Mouse (Mus musculus): Measurements from ENCODE around the gene Gm10563.
"Not testable (repeated sequence)": the region's sequence is repeated elsewhere in the genome, so short reads cannot be mapped to it uniquely, and the experiment has no call there.

Gene Gm10563

DNA sequence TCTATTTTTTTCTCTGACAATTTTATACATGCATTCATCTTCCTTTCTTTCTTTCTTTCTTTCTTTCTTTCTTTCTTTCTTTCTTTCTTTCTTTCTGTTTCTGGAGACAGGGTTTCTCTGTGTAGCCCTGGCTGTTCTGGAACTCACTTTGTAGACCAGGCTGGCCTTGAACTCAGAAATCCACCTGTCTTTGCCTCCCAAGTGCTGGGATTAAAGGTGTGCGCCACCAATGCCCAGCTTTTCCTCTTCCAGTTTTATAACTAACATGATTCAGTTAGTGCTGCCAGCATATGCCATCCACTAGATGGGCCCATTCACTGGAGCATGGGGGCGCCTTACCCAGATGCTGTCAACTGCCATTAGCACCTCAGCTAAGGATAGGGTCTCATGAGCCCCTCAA, at the start of gene Gm10563:
Gene Gm10563, minus strand, starts transcription at position 101 of the 400 bp plus-strand sequence.
- DNase-seq = not testable (repeated sequence)

DNA sequence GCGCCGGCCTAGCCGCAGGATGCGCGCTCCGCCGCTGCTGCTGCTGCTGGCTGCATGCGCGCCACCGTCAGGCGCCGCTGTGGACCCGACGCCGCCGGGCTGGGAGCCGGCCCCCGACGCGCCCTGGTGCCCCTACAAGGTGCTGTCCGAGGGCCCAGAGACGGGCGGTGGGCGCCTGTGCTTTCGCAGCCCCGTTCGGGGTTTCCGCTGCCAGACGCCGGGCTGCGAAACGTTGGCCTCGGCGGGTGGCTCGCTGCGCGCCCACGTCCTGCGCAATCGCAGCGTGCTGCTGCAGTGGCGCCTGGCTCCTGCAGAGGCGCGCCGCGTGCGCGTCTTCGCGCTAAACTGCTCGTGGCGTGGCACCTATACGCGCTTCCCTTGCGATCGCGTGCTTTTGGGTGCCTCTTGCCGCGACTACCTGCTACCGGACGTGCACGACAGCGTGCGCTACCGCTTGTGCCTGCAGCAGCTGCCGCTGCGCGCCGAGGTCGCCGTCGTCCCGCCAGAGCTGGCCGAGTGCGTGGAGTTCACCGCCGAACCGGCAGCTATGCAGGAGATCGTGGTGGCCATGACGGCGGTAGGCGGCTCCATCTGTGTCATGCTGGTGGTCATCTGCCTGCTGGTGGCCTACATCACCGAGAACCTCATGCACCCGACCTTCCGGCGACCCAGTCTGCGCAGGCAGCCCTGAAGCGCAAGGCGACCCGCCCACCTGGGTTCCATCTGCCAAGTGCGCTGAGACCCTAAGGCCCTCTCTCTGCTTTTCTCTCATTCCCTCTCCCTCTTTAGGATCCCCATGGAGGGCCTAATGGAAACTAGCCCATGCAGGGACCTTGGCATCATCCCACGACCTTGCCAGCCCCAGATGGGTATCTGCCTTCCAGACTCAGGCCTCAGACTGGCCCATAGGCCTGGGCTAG, 49.5 kb upstream of the Gm10563 start:
- DNase-seq = peak; percentile 73 to 79

DNA sequence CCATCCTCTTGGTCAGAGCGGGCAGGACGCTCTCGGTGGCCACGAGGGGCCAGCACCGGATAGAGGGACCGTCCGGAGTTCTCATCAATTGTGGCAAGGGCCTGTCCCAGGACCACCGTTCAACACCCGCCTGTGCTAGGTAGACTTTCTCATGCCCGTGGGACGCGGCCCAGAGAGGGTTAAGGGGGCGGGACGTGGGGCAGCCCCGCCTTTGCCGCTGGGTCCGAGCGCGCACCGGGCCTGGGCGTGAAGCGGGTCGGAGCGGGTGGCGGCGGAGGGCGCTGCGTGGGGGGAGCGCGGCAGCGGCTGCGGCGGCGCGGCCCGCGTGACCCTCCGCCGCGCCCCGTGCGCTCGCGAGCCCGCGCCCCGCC, 48.9 kb upstream of the Gm10563 start, which contains the start of gene Fndc10:
Gene Fndc10, plus strand, starts transcription at position 232 of the 371 bp plus-strand sequence.
- peak; percentile 70 to 71 for DNase-seq

DNA sequence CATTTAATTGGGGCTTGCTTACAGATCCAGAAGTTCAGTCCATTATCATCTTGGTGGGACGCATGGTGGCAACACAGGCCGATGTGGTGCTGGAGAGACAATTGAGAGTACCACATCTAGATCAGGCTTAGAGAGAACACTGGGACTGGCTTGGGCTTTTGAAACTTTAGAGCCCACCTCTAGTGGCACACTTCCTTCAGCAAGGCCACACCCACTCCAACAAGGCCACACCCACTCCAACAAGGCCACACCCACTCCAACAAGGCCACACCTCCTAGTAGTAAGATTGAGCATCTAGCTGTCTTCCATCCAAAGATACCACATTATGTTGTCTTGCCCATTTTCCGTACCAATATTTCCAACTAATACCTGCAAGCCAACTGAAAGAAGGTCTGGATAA, 47.2 kb upstream of the Gm10563 start:
- peak; percentile 54 to 66 for DNase-seq

DNA sequence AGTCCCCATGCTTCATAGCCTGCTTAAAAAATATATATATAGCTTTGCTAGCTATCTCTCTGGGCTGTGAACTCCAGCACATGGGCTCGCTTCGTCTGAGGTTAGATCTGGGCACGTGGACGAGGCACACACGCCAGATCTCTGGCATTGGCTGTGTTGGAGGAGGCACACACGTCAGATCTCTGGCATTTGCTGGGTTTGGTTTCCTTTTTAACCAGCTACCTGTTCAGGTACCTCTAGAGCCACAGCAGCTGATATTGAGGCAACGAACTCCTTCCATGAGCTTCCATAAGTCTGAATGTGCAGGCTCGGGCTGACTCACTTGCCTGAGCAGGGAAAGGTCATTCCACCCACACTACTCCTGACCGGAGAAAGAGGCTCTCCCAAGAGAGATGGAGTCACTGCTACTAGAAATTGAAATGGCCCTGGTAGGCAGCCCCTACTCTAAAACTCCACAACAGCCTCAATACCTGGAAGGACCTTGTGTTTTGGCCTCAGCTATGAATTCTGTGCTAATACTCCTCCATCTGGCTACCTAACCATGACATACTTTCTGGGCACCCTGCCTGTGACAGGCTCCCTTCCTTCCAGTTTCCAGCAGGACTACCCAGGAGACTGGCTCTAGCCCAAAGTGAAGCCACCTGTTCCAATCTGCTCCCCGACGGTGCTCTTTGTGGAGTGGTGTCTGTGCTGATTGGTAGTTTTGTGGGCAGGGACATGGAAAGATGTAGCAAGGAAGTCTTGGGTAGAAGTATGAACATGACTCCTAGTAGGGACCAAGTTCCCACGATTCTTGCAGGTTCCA, 45.6 kb upstream of the Gm10563 start:
- DNase-seq = no peak

DNA sequence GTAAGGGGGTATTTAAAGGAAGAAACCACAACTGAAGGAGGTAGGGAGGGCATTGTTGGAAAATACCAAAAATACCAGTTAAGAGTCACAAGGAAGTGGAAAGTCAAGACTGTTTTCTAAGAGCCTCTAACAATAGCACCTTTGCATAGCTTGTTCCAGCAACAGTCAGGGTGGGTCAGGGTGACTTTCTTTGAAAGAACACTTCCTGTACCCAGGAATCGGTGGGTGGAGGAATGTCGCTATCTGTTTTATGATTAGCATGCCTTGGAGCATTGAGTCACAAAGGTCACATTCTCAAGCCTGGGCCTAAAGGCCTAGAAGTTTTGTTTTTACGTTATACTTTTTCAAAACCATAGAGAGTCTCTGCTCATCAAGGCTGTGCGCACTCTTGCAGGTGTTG, 42.6 kb upstream of the Gm10563 start:
- DNase-seq = not testable (repeated sequence)

DNA sequence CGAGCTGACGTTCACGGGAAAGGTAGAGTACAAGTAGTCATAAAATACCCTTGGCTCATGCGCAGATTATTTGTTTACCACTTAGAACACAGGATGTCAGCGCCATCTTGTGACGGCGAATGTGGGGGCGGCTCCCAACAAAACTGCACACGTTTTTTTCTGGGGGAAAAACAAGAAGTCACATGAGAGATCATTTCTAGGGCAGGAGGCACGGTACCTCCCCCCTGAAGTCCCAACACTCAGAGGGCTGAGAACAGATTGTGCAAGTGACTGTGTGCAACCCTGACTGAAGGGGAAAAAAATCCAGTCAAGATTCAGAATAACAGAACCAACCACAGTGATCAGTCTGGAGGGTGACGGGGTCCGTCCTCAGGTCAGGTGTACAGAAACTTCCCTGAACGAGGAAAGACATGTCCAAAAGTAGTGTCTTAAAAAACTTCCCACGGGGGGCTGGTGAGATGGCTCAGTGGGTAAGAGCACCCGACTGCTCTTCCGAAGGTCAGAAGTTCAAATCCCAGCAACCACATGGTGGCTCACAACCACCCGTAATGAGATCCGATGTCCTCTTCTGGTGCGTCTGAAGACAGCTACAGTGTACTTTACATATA, 38.6 kb upstream of the Gm10563 start:
- DNase-seq = not testable (repeated sequence)

DNA sequence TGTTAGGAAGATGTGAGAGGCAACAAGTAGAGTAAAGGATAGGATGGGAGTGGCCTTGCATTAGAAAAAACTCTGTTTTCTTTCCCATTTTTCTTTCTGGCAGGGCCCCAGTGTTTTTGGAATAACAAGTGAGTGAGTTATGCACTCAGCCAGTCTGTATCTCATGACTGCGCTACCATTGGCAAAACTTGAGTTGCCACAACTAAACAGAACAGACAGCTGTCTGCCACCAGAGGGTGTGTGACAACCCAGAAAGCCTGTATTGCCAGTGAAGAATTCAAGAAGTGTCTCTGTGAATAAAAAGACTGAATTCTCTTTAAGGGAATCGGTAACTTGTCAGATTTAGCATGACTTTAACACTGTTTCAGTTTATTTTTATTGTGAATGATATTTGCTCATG, 30.8 kb upstream of the Gm10563 start:
- peak; percentile 45 to 54 for DNase-seq

DNA sequence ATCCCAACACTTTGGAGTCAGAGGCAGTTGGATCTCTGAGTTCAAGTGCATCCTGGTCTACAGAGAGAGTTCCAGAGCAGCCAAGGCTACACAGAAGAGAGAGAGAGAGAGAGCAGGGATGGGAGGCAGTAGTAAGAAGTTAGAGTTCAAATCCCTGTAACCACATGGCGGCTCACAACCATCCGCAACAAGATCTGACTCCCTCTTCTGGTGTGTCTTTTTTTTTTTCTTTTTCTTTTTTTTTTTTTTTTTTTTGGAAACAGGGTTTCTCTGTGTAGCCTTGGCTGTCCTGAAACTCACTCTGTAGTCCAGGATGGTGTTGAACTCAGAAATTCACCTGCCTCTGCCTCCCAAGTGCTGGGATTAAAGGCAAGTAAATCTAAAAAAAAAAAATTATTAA, 26.9 kb upstream of the Gm10563 start:
- DNase-seq = no peak

DNA sequence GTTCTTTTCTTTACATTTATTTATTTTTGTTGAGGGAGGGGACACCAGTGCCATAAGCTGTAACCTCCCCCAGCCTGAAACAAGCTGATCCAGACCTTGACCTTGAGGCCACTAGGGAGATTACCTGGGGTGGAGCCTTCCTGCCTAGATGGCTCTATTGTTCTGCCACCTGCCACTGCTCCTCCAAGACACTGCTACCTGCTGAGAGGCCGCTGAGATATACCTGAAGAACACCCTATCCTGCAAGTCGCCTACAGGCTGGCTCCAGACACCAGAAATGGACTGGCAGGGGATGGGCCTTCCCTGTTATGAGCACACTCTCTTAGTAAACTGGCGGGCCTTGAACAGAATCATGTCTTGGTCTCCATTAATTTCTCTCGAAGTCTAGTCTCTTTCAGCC, 25.0 kb upstream of the Gm10563 start:
- not testable (repeated sequence) for DNase-seq

DNA sequence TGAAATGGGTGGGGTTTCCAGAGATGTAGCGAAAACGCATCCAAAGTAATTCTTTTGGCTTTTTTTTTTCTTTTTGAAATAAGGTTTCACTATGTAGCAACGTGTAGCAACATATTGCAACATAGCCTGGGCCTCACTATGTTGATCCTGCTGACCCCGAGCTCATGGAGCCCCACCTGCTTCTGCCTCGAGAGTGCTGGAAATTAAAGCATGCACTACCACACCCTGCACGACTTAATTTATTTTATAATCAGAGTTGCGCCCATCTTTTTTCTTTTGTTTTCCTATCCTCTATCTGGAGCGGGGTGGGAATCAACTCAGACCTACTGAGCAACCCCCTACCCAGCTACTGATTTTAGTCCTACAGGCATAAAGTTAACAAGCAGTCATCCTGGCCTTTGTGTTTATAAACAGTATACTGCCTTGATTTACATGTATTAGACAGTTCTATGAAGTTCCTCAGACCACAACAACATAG, 24.4 kb upstream of the Gm10563 start:
- DNase-seq = no peak

DNA sequence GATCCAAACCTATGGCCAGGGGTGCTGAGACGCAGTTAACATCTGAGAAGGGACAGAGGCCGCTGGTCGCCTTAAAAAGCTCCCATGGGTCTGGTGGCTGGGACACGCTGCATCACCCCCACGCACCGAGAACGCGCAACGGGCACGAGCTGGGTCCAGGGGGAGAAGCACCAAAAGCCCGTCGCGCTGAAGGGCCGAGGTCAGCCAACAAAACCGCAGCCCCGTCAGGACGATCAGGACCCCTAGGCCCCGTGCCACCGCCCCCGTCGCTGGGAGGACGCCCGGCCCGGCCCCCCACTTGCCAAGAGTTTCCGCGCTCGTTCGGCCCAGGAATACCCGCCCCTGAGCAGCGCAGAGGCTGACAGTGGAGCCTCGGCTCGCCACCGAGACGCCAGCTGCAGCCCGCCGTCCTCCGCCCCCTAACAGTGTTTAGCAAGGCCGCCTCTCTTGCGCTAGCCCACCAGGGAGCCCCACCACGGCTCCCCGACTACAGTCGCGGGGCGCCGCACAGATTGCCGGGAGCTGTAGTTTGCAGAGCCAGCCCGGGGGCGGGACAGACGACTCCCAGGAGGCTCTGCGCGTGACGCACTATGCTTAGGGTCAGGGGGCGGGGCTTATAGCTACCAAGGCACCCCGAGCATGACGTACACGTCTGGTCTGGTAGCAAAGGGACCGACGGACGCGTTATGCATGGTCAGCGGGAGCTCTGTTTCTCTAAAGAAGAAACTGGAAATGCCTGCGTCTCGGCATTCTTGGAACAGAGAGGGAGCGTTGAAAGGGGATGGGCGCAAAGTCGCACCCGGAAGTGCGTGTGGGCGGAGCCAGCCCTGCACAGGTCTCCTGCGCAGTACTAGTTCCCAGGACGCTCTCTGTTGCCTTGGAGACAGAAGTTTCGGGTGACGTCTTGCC, 23.7 kb upstream of the Gm10563 start, which contains the start of gene Mib2:
Gene Mib2, minus strand, starts transcription at position 510 of the 909 bp plus-strand sequence.
- peak; percentile 98 for DNase-seq

DNA sequence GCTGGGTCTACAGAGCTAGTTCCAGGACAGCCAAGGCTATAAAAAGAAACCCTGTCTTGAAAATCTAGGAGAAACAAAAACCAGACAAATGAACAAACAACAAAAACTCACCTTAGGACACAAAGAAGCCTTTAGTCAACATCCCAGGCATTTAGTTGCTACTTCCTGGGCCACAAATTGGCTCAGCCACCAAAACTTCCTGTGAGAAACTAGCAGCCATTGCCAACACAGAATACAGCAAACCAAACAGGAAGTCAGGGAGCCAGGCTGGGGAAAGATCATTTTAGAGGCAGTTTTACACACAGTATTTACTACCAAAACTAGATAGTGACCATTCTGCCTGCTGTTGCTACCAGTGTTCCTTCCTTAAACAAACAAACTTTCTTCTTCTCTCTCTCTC, 21.7 kb upstream of the Gm10563 start:
- DNase-seq = no peak

DNA sequence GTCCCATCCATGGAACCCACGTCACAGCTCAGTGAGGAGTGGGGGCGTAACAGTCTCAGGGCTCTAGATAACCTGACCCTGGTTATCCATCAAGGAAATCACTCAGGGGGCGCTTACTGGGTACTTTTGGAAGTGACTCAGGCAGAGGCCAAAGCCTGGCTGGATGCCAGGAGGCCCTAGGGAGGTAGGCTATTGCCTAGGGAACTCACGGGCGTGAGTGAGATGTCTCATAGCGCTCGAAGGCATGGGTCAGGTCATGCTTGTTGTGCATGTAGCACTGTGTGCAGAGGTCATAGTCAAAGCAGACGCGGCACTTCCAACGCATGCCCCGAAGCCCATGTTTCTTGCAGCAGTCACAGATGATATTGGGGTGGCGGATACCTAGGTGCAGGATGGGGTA, 15.4 kb upstream of the Gm10563 start:
- no peak for DNase-seq

DNA sequence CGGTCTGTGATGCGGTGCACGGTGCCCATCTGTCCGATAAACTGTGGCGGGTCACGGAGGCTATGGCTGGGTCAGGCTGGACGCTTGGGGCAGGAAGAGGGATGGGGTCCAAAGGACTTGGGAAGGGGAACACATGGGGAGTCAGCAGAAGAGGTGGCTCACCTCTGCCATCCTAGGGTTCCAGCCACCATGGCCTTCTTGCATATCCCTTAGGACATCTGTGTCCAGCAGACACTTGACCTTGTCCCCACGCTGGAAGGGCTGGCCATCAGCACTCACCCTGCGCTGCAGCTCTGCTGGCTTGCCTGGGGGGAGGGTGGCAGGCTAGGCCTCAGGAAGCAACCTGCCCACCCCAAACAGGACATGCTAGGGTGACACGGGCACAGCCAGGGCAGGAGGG, 13.8 kb upstream of the Gm10563 start:
- DNase-seq = no peak

DNA sequence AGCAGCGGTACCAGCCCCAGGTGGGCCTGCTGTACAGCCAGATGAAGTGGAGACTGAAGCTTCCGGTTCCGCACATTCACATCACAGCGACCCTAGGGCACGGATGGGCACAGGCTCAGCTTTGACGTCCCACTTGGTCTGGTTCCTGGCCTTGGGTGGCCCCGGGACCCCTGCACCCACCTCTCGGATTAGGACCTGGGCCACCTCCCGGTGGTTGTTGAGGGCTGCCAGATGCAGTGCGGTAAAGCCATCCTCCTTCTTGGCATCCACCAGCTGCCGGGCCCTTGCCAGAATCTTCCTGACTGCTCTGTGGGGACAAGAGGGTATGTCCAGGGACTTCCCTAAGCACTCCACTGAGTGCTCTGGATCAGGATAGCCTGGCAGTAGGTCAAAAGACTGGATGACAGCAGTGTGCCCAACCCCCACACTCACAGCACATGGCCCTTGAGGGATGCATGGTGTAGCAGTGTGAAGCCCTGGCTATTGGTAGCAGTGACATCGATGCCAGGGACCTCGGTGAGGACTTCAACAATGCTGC, 11.1 kb upstream of the Gm10563 start:
- no peak for DNase-seq

DNA sequence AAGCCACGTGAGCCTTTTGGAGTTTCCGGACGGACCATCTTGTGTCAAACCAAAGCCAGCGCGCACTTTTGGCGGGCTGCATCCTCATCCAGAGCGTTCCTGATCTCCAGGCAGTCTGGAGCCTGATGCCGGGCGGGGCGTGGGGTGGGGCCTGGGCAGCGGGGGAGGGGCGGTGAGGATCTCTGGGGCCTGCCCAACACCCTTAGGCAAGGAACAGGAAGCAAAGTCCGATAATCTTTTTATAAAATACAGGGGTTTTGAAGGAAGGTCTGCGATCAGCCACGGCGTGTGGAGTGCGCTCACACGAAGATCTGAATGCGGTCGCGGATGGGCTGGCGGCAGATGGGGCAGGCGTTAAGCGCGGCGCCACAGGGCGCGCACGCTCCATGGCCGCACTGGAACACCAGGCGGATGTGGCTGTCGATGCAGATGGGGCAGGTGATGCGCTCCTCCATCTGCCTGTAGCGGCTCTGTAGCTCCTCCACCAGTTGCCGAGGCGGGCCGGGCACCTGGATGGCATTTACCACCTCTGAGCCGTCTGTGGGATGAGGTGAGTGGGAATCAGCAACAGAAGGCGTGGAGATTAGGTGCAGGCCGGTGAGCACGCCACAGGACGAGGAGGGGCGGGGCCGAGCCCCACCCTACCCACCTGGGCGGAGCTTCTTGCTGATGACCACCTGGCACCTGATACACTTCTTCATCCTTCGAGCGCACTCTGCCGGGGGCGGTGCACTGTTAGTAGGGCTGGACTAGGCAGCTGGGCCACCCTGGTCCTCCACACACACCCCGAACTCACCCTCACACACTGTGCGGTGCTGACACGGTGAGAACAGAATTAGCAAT, 9.5 kb upstream of the Gm10563 start:
- peak; percentile 59 to 63 for DNase-seq

DNA sequence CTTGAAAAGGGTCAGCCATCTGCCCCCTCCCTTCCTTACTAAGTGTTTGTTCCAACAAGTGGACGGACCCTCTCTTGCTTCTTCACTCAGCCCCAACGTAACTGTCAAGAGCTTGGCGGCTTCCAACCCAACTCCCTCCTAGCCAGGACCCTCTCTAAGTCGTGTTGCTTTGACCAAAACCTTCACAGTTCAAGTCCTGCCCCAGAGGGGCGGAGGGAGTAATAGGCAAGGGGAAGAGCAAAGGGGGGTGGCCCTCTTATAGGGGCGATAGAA, 8.9 kb upstream of the Gm10563 start:
- peak; percentile 41 to 46 for DNase-seq

DNA sequence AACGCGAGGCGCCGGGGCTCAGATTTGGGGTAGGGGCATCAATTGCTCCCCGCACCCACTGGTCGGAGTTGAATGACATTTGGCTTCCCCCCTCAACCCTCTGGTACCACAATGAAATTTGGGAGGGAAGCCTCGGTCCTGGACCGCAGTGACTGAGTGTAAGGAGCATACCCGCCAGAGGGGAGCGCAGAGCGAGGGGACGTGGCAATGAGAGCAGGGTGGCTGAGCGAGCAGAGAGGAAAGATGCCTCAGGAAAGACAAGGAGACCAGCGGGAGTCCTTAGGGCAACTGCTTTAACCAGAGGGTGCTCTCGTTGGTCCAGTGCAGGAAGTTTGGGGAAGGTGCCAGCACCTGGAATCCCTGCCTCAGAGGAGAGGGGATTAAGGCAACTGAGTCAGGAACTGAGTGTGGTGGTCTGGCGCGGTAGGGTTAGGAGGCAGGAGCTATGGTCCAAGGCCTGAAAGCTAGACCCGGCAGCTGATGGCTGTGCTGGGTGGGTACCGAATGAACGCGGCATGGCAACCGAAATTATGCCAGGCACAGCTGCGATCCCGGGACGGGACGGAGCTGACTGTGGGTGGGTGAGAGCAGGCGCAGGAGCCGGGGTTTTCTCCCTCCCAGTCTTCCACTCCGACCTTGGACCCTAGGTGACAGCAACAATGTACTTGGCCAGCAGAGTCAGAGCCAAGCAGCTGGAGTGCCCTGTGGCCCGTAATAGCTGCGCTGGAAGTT, 8.4 kb upstream of the Gm10563 start:
- DNase-seq = peak; percentile 32 to 33

DNA sequence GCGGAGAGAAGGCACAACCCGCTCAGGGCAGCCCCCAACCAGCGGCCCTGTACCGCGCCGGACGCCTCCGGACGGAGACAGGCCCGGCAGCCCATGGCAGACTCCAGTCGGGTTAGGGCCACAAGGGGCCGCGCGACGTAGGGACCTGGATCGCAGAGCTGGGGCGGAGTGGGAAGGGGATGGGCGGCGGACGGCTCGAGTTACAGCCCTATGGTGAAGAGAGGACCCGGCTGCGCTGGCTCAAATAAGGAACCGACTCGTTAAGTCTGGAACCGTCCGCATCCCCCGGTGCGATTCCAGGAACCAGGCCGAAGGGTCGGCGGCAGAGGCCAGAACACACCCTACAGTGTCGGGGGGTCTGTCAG, 7.9 kb upstream of the Gm10563 start, which contains the start of gene Mmp23:
Gene Mmp23, minus strand, starts transcription at position 299 of the 365 bp plus-strand sequence.
- DNase-seq = peak in 1 of 2 experiments; percentile 30

Measured in B cell, adult 2 months (primary cell).